Mouse (Mus musculus) CH12.LX (cell line): ENCODE results near the gene Rpap1. TPM values are rescaled to one million over a fixed set of nuclear protein-coding genes. Genes with fewer than 3 reads are reported as not detected.

Source experiments
- DNase-seq: peaks from one replicate; pipeline ENCODE4 v3.0.0-alpha.2; 2013; ENCODE audit errors: extremely low read depth
- H3K27ac ChIP-seq: 2 replicates; pipeline ENCODE4 v1.5.1; 2012; ENCODE audit warnings: low read depth, mild to moderate bottlenecking, control low read depth, moderate library complexity; ENCODE audit not compliant: insufficient read depth
- H3K27me3 ChIP-seq: replicated peaks from 2 replicates; pipeline ENCODE3; 2012; ENCODE audit warnings: inconsistent platforms
- H3K36me3 ChIP-seq, 2 experiments: replicated peaks in 1 of 2; 2 replicates each; pipeline versions ENCODE3 to v1.6.1; 2012; ENCODE audit warnings: inconsistent platforms in 1 of 2, low read length in 1 of 2, mild to moderate bottlenecking in 1 of 2, mixed read lengths in 1 of 2, moderate library complexity in 1 of 2; ENCODE audit not compliant: control insufficient read depth in 1 of 2, insufficient read depth in 1 of 2
- H3K4me1 ChIP-seq, 2 experiments: 2 replicates each; pipeline ENCODE4 v1.6.1; 2012; ENCODE audit warnings: inconsistent platforms in 1 of 2, moderate library complexity in 1 of 2; ENCODE audit not compliant: insufficient read depth in 2 of 2, control insufficient read depth in 1 of 2
- H3K4me2 ChIP-seq: 2 replicates; pipeline ENCODE4 v1.6.1; 2012; ENCODE audit warnings: low read depth, mild to moderate bottlenecking, control low read depth; ENCODE audit not compliant: poor library complexity, insufficient read depth, severe bottlenecking
- H3K4me3 ChIP-seq, 3 experiments: fragments of 150-350 bp in 1 of 3; sonication (generic) in 1 of 3; replicated peaks in 1 of 3; 2 replicates each; pipeline versions ENCODE3 to v1.5.1; 2011 to 2012; ENCODE audit warnings: low read depth in 2 of 3, low read length in 2 of 3, mild to moderate bottlenecking in 2 of 3, moderate library complexity in 2 of 3, control low read depth in 1 of 3, improper control_type of control experiment in 1 of 3, inconsistent platforms in 1 of 3, mixed read lengths in 1 of 3; ENCODE audit not compliant: poor library complexity in 1 of 3
- H3K79me2 ChIP-seq: replicated peaks from 2 replicates; pipeline ENCODE4 v1.6.1; 2012; ENCODE audit warnings: mild to moderate bottlenecking, moderate library complexity; ENCODE audit not compliant: control insufficient read depth, poor library complexity, insufficient read depth, severe bottlenecking; ENCODE audit errors: extremely low read depth
- H3K9ac ChIP-seq: 2 replicates; pipeline ENCODE4 v1.6.1; 2012; ENCODE audit warnings: low read depth, mild to moderate bottlenecking, control low read depth, moderate library complexity; ENCODE audit not compliant: insufficient read depth
- H3K9me3 ChIP-seq: replicated peaks from 2 replicates; pipeline ENCODE3; 2012; ENCODE audit warnings: low read length, inconsistent platforms, mixed read lengths
- BHLHE40 ChIP-seq: IDR thresholded peaks from 2 replicates; pipeline ENCODE4 v1.6.1; 2011; ENCODE audit warnings: mild to moderate bottlenecking, low read depth, low read length, improper control_type of control experiment
- CHD1 ChIP-seq: IDR thresholded peaks from 2 replicates; pipeline ENCODE4 v1.6.1; 2012; ENCODE audit warnings: low read depth, low read length, improper control_type of control experiment, inconsistent platforms
- E2F4 ChIP-seq: IDR thresholded peaks from 2 replicates; pipeline ENCODE4 v1.6.1; 2011; ENCODE audit warnings: low read depth, low read length, improper control_type of control experiment; ENCODE audit not compliant: insufficient replicate concordance
- ELF1 ChIP-seq: IDR thresholded peaks from 2 replicates; pipeline ENCODE4 v1.6.1; 2014; ENCODE audit warnings: low read depth, mild to moderate bottlenecking, inconsistent platforms, low read length, improper control_type of control experiment
- JUN ChIP-seq: IDR thresholded peaks from 2 replicates; pipeline ENCODE4 v1.6.1; 2011; ENCODE audit warnings: low read depth, mild to moderate bottlenecking, low read length, improper control_type of control experiment, moderate library complexity; ENCODE audit not compliant: insufficient read depth
- JUND ChIP-seq: conservative IDR thresholded peaks from 2 replicates; pipeline ENCODE4 v1.6.1; 2011; ENCODE audit warnings: low read depth, low read length, improper control_type of control experiment
- KAT2A ChIP-seq: IDR thresholded peaks from 2 replicates; pipeline ENCODE4 v1.6.1; 2012; ENCODE audit warnings: low read length, improper control_type of control experiment, inconsistent platforms; ENCODE audit not compliant: insufficient replicate concordance
- MAX ChIP-seq: IDR thresholded peaks from 2 replicates; pipeline ENCODE4 v1.6.1; 2011; ENCODE audit warnings: low read length, improper control_type of control experiment
- MAZ ChIP-seq: IDR thresholded peaks from 2 replicates; pipeline ENCODE4 v1.6.1; 2012; ENCODE audit warnings: low read depth, mild to moderate bottlenecking, inconsistent platforms, low read length, improper control_type of control experiment, moderate library complexity
- MEF2A ChIP-seq: IDR thresholded peaks from 2 replicates; pipeline ENCODE4 v1.6.1; 2014; ENCODE audit warnings: low read depth, mild to moderate bottlenecking, inconsistent platforms, low read length, improper control_type of control experiment, borderline replicate concordance
- MXI1 ChIP-seq: IDR thresholded peaks from 2 replicates; pipeline ENCODE4 v1.6.1; 2011; ENCODE audit warnings: mild to moderate bottlenecking, low read depth, low read length, improper control_type of control experiment
- NRF1 ChIP-seq: IDR thresholded peaks from 2 replicates; pipeline ENCODE4 v1.6.1; 2014; ENCODE audit warnings: low read depth, mild to moderate bottlenecking, inconsistent platforms, low read length, improper control_type of control experiment, moderate library complexity
- PAX5 ChIP-seq: IDR thresholded peaks from 2 replicates; pipeline ENCODE4 v1.6.1; 2012; ENCODE audit warnings: low read length, inconsistent platforms, mixed read lengths
- POLR2A ChIP-seq: IDR thresholded peaks from 2 replicates; pipeline ENCODE4 v1.6.1; 2011; ENCODE audit warnings: low read depth, mild to moderate bottlenecking, improper control_type of control experiment, low read length
- POLR2AphosphoS2 ChIP-seq: IDR thresholded peaks from 2 replicates; pipeline ENCODE4 v1.6.1; 2011; ENCODE audit warnings: low read depth, low read length, improper control_type of control experiment
- SMC3 ChIP-seq: IDR thresholded peaks from 2 replicates; pipeline ENCODE4 v1.6.1; 2011; ENCODE audit warnings: low read depth, low read length, improper control_type of control experiment
- TBP ChIP-seq: conservative IDR thresholded peaks from 2 replicates; pipeline ENCODE4 v1.6.1; 2011; ENCODE audit warnings: low read depth, low read length, improper control_type of control experiment
- TCF12 ChIP-seq: IDR thresholded peaks from 2 replicates; pipeline ENCODE4 v1.6.1; 2014; ENCODE audit warnings: low read depth, mild to moderate bottlenecking, inconsistent platforms, low read length, improper control_type of control experiment
- UBTF ChIP-seq: IDR thresholded peaks from 2 replicates; pipeline ENCODE4 v1.6.1; 2012; ENCODE audit warnings: low read depth, mild to moderate bottlenecking, inconsistent platforms, low read length, improper control_type of control experiment, moderate library complexity
- USF1 ChIP-seq: IDR thresholded peaks from 2 replicates; pipeline ENCODE4 v1.6.1; 2014; ENCODE audit warnings: low read depth, mild to moderate bottlenecking, inconsistent platforms, low read length, improper control_type of control experiment
- ZNF384 ChIP-seq: IDR thresholded peaks from 2 replicates; pipeline ENCODE4 v1.6.1; 2012; ENCODE audit warnings: low read depth, low read length, improper control_type of control experiment, inconsistent platforms
- dilution Hi-C: fragments of 300-500 bp; cut with MboI; formaldehyde crosslinking; loops from 2 replicates; pipeline ENCODE4 v1.14.3; 2020; ENCODE audit warnings: low sequenced_read_pairs; ENCODE audit not compliant: extremely low pct_unique_long_range_greater_than_20kb, extremely low pct_ligation_motif_present
- in situ Hi-C: fragments of 300-500 bp; cut with MboI; formaldehyde crosslinking; loops from 3 replicates; pipeline ENCODE4 v1.14.3; 2019; ENCODE audit warnings: low sequenced_read_pairs, low pct_ligation_motif_present, low pct_unique_long_range_greater_than_20kb, mixed read lengths
- polyA plus RNA-seq: library from polyadenylated mRNA; unstranded; fragments of >175 nt; gene quantifications from 2 replicates; pipeline ENCODE4 v1.2.1, GENCODE M21; 2012; ENCODE audit warnings: low read depth; ENCODE audit not compliant: insufficient read length
- total RNA-seq, 2 experiments: library from RNA; depleted of rRNA; stranded (reverse); fragments of 300-350 nt in 1 of 2; fragments of >200 nt in 1 of 2; gene quantifications; 2 replicates each; pipeline ENCODE4 v1.2.3; 2012 to 2014

Rpap1 gene
- total and polyA plus RNA-seq, 3 experiments, result 8.5 to 34.7 (median 31.8) TPM

DNA sequence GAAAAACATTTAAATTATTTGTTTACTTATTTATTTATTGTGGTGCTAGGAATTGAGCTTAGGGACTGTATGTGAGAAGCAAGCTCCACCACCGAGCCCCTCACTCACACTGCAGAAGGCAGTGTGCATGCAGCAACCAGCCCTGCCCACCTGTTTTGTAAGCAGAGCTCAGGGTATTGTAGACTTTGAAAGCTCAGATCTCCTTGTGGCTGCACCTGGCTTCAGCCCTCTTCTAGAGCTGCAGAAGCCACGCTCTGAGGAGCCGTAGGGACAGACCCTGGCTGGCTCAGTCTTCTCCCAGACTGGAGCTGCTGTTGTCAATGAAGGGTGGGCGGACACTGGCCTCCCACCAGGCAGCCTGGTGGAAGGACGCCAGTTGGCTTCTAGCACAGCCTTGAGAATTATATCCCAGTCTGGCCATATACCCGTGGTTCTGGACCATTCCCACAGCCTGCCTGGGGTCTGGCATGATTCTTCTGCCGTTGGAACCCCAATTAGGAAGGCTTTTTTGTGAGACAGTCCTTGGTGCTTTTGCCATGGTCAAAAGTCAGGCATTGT, 27.1 kb upstream of the Rpap1 start:
- H3K4me3 ChIP-seq, result no peak overlapping the region
- H3K36me3 ChIP-seq, result peaks cover 45 to 78% of the 10 kb centered on the region in 2 experiments
- H3K9ac ChIP-seq, result no peak overlapping the region
- H3K27ac ChIP-seq, result no peak overlapping the region
- no peak overlapping the region for H3K4me2 ChIP-seq
- H3K4me1 ChIP-seq, result peaks cover 3 to 31% of the 10 kb centered on the region in 2 experiments
- H3K9me3 ChIP-seq, result no peaks in the 10 kb centered on the region
- in situ Hi-C loops (no loop called here), dilution Hi-C loops (no loop called here)
- DNase-seq, result no peak
- TF ChIP-seq POLR2A (no peak), CHD1 (no peak), MXI1 (no peak), USF1 (no peak), MAX (no peak), E2F4 (no peak), ELF1 (no peak), UBTF (no peak), KAT2A (no peak), PAX5 (no peak), SMC3 (no peak), TBP (no peak)
- no peaks in the 10 kb centered on the region for H3K27me3 ChIP-seq
- H3K79me2 ChIP-seq, result no peaks in the 10 kb centered on the region

DNA sequence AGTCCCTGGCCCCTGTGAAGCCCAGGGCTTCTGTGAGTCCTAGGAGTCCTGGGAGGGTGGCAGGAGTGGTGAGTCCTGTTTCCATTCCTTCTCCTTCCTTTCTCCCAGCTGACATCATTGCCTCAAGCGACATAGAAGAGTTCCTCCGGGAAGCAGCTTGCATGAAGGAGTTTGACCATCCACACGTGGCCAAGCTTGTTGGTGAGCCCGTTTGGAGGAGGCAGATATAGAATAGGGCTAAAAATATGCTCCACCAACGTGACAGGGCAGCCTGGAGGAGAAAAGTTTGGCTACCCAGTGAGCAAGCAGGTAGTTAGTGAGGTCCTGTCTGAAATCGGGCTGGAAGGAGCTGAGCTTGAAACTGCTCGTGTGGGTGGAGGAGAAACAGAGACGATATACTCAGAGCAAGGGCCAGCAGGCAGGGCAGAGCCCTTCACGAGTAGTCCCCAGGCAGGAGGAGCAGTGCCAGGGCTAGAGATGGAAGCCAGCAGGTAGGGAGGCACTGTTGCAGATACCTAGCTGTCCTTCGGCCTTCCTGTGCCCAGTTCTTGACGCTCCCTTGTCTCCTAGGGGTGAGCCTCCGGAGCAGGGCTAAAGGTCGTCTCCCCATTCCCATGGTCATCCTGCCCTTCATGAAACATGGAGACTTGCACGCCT, 24.3 kb upstream of the Rpap1 start:
- H3K36me3 ChIP-seq, result peaks cover 46 to 78% of the 10 kb centered on the region in 2 experiments
- no peaks in the 10 kb centered on the region for H3K9me3 ChIP-seq
- no peak overlapping the region for H3K4me3 ChIP-seq
- TF ChIP-seq E2F4, result no peak
- TF ChIP-seq POLR2A, result no peak
- no peak for TF ChIP-seq MAX
- no peak for TF ChIP-seq NRF1
- no peak for TF ChIP-seq BHLHE40
- TF ChIP-seq TBP, result no peak
- TF ChIP-seq MEF2A, result no peak
- TF ChIP-seq POLR2AphosphoS2, result no peak
- TF ChIP-seq TCF12, result no peak
- no peak for TF ChIP-seq JUND
- TF ChIP-seq JUN, result no peak
- TF ChIP-seq MAZ, result no peak
- TF ChIP-seq MXI1, result no peak
- TF ChIP-seq ZNF384, result no peak
- no peaks in the 10 kb centered on the region for H3K27me3 ChIP-seq
- no peak overlapping the region for H3K27ac ChIP-seq
- no peaks in the 10 kb centered on the region for H3K79me2 ChIP-seq
- no peak overlapping the region for H3K4me2 ChIP-seq
- no peak overlapping the region for H3K9ac ChIP-seq
- DNase-seq, result no peak
- dilution Hi-C loops (no loop called here), in situ Hi-C loops (no loop called here)
- peaks cover 23 to 59% of the 10 kb centered on the region in 2 experiments for H3K4me1 ChIP-seq
